Mouse (Mus musculus) lung, adult 2 months (tissue): Measurements from ENCODE around the gene Jdp2. TPM values are rescaled to one million over a fixed set of nuclear protein-coding genes. Genes with fewer than 3 reads are reported as not detected.

Experiments
- DNase-seq: peaks from one replicate; pipeline ENCODE4 v3.0.0; 2022
- H3K4me1 ChIP-seq: fragments of 200-500 bp; 2 replicates; pipeline ENCODE4 v1.6.1; 2011; ENCODE audit warnings: low read length; ENCODE audit not compliant: control insufficient read depth, insufficient read depth
- H3K4me3 ChIP-seq: fragments of 200-500 bp; replicated peaks from 2 replicates; pipeline ENCODE3; 2011; ENCODE audit warnings: low read depth, mild to moderate bottlenecking, control low read depth, low read length; ENCODE audit errors: extremely low read depth
- CTCF ChIP-seq: fragments of 200-500 bp; IDR thresholded peaks from 2 replicates; pipeline ENCODE4 v1.5.1; 2011; ENCODE audit warnings: mild to moderate bottlenecking, low read length, control low read depth; ENCODE audit not compliant: insufficient read depth
- POLR2A ChIP-seq: fragments of 200-500 bp; IDR thresholded peaks from 2 replicates; pipeline ENCODE4 v1.6.1; 2011; ENCODE audit warnings: low read depth, mild to moderate bottlenecking, control low read depth, low read length, borderline replicate concordance; ENCODE audit errors: extremely low read depth
- WGBS: fragments of 180-500 bp; shearing (Covaris S2); methylation state at CpG from one replicate; pipeline ENCODE4 v1.1.7; 2018; 5-methylcytosine and 5-hydroxymethylcytosine counted together
- polyA plus RNA-seq: library from polyadenylated mRNA; depleted of rRNA; stranded (reverse); fragments of >200 nt; gene quantifications from 2 replicates; pipeline ENCODE4 v1.2.3, GENCODE M21; 2012

Jdp2 gene
- polyA plus RNA-seq, 1 experiment = 21.6 TPM

DNA sequence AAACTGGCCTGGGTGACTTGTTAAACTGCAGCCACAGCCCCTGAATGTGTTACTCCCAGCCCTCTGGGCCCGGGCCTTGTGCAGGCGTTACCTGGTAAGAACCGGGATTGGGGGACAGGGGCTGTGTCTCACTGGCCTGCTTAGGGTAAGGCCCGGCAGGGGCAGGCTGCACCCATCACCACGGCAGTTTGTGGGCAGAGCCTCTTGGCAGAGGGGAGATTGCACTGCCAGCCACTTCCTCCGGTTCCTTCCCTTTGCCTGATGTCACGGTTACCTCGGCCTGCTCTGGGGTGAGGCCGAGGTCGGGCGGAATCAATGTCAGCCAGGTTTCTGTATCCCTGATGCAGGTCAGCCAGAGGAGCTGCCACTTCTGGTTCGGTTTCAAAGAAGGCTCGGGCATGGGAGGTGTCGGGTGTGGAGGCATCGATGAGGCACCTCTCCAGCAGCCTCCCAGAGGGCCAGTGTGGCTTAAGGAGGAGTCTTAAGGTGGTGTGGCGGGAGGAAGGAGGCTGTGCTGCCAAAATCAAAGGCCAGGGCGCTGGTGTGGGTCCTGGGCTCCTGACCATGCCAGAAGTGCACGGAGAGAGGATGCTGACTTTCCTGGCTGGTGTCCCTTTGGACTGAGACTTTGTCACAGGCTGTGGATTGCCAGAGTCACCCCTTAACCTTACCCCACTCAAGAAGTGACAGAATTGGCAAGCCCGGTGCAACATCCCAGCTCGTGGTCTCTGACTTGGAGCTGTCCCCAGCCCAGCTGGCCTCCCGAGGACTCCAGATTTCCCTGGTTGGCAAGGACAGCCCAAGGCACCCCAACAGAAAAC is 31.0 kb downstream of the Jdp2 start:
- no peak for TF ChIP-seq CTCF
- no peak for TF ChIP-seq POLR2A
- DNase-seq = no peak
- no peak overlapping the region for H3K4me3 ChIP-seq
- WGBS = 37% methylated on average over 21 of the region's 21 CpGs
- H3K4me1 ChIP-seq = peaks cover 10% of the 10 kb centered on the region

- H3K4me1 ChIP-seq = peaks cover 10% of the 10 kb centered on the region
- DNase-seq = no peak
- TF ChIP-seq POLR2A (no peak), CTCF (no peak)
- 72% methylated on average over 4 of the region's 4 CpGs for whole genome bisulfite sequencing
- H3K4me3 ChIP-seq = no peak overlapping the region
Measured at GRCm38 (mm10) chr12:85631196-85631595, 32.4 kb downstream of the Jdp2 start.

DNA sequence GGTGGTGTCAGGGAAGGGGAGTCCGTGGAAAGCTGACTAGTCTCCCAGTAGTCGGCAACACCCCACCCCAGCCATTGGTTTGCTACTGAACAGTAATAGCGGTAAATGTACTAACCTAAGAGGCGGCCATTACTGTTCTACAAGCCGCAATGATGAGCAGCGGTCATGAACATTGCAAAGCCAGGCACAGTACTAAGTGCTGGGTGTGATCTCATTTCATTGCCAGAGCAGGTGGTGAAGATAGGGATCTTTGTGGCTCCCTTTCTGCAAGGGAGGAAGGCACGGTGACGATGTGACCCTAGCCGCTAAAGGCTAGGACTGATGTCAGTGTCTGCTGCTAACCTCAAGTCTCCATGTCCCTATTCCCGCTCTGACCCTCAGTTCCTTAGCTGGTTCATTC is 33.5 kb downstream of the Jdp2 start:
- TF ChIP-seq POLR2A (no peak), CTCF (no peak)
- 94% methylated on average over 10 of the region's 10 CpGs for WGBS
- Histone ChIP-seq H3K4me3 (no peak overlapping the region), H3K4me1 (peaks cover 10% of the 10 kb centered on the region)
- DNase-seq = no peak

GRCm38 (mm10) chr12:85637932-85638331 is 39.1 kb downstream of the Jdp2 start:
- no peak overlapping the region for H3K4me3 ChIP-seq
- 62% methylated on average over 9 of the region's 9 CpGs for WGBS
- no peak for TF ChIP-seq CTCF
- TF ChIP-seq POLR2A = no peak
- H3K4me1 ChIP-seq = peaks cover 32% of the 10 kb centered on the region
- DNase-seq = no peak

DNA sequence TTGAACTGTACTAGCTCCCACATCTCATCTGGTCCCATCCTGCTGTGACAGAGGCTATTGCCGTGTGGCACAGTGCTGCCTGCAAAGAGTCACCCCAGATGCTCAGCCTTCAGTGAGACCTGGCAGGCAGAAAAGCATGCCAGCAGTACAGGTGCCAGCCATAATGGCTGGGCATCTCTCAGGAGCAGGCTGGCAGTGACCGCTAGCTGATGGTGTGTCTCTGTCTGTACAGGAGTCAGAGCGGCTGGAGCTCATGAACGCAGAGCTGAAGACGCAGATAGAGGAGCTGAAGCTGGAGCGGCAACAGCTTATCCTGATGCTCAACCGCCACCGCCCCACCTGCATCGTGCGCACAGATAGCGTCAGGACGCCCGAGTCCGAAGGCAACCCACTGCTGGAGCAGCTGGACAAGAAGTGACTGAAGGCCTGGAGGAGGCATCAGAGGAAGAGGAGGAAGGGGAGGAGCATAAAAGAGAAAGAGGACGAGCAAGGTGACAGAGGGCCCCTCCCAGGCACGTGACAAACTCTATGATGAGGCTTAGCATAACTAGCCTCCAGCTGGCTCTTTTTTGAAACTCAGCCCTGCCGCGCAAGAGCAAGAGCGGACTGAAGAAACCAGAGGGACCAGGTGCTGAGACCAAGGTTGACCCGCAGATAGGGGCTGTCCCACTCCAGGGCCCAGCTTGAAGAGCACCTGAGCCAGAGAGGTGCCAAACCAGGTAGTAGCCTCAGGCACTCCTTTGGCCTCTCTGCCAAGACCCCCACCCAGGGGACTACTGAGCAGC is 39.9 kb downstream of the Jdp2 start:
- DNase-seq = no peak
- no peak for TF ChIP-seq CTCF
- Histone ChIP-seq H3K4me1 (peaks cover 32% of the 10 kb centered on the region), H3K4me3 (no peak overlapping the region)
- 66% methylated on average over 20 of the region's 20 CpGs for WGBS

GRCm38 (mm10) chr12:85639326-85640008 is 40.6 kb downstream of the Jdp2 start:
- TF ChIP-seq POLR2A = no peak
- no peak for TF ChIP-seq CTCF
- 41% methylated on average over 12 of the region's 12 CpGs for WGBS
- peaks cover 32% of the 10 kb centered on the region for H3K4me1 ChIP-seq
- H3K4me3 ChIP-seq = no peak overlapping the region
- DNase-seq = peak; percentile 88

GRCm38 (mm10) chr12:85640852-85641563 is 42.2 kb downstream of the Jdp2 start:
- peaks cover 32% of the 10 kb centered on the region for H3K4me1 ChIP-seq
- no peak for TF ChIP-seq CTCF
- no peak for TF ChIP-seq POLR2A
- DNase-seq = no peak
- 26% methylated on average over 10 of the region's 10 CpGs for WGBS
- H3K4me3 ChIP-seq = no peak overlapping the region

GRCm38 (mm10) chr12:85641564-85641931 is 42.7 kb downstream of the Jdp2 start:
- TF ChIP-seq POLR2A (no peak), CTCF (no peak)
- H3K4me3 ChIP-seq = no peak overlapping the region
- H3K4me1 ChIP-seq = peaks cover 32% of the 10 kb centered on the region
- 42% methylated on average over 4 of the region's 4 CpGs for WGBS
- DNase-seq = no peak

- Histone ChIP-seq H3K4me1 (peaks cover 29% of the 10 kb centered on the region), H3K4me3 (no peak overlapping the region)
- no peak for DNase-seq
- TF ChIP-seq CTCF (no peak), POLR2A (no peak)
- WGBS = 72% methylated on average over 5 of the region's 5 CpGs
Measured at GRCm38 (mm10) chr12:85643735-85644134, 44.9 kb downstream of the Jdp2 start.

DNA sequence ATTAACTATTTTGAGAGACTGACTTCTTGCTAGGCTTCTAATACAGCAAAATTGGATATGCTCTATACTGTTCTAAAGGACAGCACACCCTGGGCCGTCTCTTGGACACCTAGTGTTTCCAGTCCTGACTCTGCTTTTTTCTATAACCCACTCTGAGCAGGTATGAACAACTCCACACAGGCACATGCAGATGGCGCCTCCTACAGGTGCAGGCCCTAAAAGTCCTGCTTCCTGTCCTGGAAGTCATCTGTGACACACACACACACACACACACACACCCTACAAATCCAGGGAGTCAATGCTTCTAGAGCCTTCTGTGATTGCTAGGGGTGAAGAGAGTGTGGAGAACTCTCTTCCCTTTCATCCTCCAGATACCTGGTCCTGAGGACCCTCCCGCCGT is 46.8 kb downstream of the Jdp2 start:
- peak; percentile 69 for TF ChIP-seq CTCF
- no peak for TF ChIP-seq POLR2A
- Histone ChIP-seq H3K4me3 (no peak overlapping the region), H3K4me1 (peaks cover 14% of the 10 kb centered on the region)
- WGBS = 91% methylated on average over 4 of the region's 4 CpGs
- DNase-seq = peak; percentile 59
